Mouse (Mus musculus): Measurements from ENCODE around the gene Tcte2.
A peak's percentile ranks its signal among the peaks of the same experiment; 100 is the strongest.
"Not testable (repeated sequence)": the region's sequence is repeated elsewhere in the genome, so short reads cannot be mapped to it uniquely, and the experiment has no call there.

Gene Tcte2

GRCm38 (mm10) chr17:13761179-13761913 is at the start of gene Tcte2:
Gene Tcte2, minus strand, starts transcription at chr17:13761825.
- peak; percentile 57 to 59 for DNase-seq (ENCODE audit: low spot score in 2 of 2)

GRCm38 (mm10) chr17:13806016-13806415 is 44.4 kb upstream of the Tcte2 start:
- DNase-seq (ENCODE audit: low spot score in 2 of 2): no peak

GRCm38 (mm10) chr17:13802836-13803408 is 41.3 kb upstream of the Tcte2 start:
- no peak for DNase-seq (ENCODE audit: low spot score in 2 of 2)

GRCm38 (mm10) chr17:13797691-13798090 is 36.1 kb upstream of the Tcte2 start:
- DNase-seq (ENCODE audit: low spot score in 2 of 2): no peak

- DNase-seq (ENCODE audit: low spot score in 2 of 2): not testable (repeated sequence)
Measured at GRCm38 (mm10) chr17:13790033-13790432, 28.4 kb upstream of the Tcte2 start.

GRCm38 (mm10) chr17:13783469-13783868 is 21.8 kb upstream of the Tcte2 start:
- DNase-seq (ENCODE audit: low spot score in 2 of 2): no peak

GRCm38 (mm10) chr17:13781948-13782347 is 20.3 kb upstream of the Tcte2 start:
- no peak for DNase-seq (ENCODE audit: low spot score in 2 of 2)

- DNase-seq (ENCODE audit: low spot score in 2 of 2): no peak
Measured at GRCm38 (mm10) chr17:13778865-13779264, 17.2 kb upstream of the Tcte2 start.

- DNase-seq (ENCODE audit: low spot score in 2 of 2): no peak
Measured at GRCm38 (mm10) chr17:13777676-13778075, 16.1 kb upstream of the Tcte2 start.

GRCm38 (mm10) chr17:13769256-13769655 is 7.6 kb upstream of the Tcte2 start:
- peak in 1 of 2 experiments; percentile 39 for DNase-seq (ENCODE audit: low spot score in 2 of 2)

- DNase-seq (ENCODE audit: low spot score in 2 of 2): no peak
Measured at GRCm38 (mm10) chr17:13768531-13768930, 6.9 kb upstream of the Tcte2 start.

GRCm38 (mm10) chr17:13764911-13765310 is 3.3 kb upstream of the Tcte2 start:
- not testable (repeated sequence) for DNase-seq (ENCODE audit: low spot score in 2 of 2)

- DNase-seq (ENCODE audit: low spot score in 2 of 2): no peak
Measured at GRCm38 (mm10) chr17:13763819-13764218, 2.2 kb upstream of the Tcte2 start.

- no peak for DNase-seq (ENCODE audit: low spot score in 2 of 2)
Measured at GRCm38 (mm10) chr17:13760675-13761178, 898 bp downstream of the Tcte2 start.

GRCm38 (mm10) chr17:13759853-13760627 is 1.6 kb downstream of the Tcte2 start, which contains the start of gene Afdn:
Gene Afdn, plus strand, starts transcription at chr17:13760539.
- peak; percentile 84 to 86 for DNase-seq (ENCODE audit: low spot score in 2 of 2)

GRCm38 (mm10) chr17:13759156-13759852 is 2.3 kb downstream of the Tcte2 start:
- DNase-seq (ENCODE audit: low spot score in 2 of 2): peak; percentile 63 to 67

- no peak for DNase-seq (ENCODE audit: low spot score in 2 of 2)
Measured at GRCm38 (mm10) chr17:13758586-13758985, 3.0 kb downstream of the Tcte2 start.

GRCm38 (mm10) chr17:13754940-13755339 is 6.7 kb downstream of the Tcte2 start:
- DNase-seq (ENCODE audit: low spot score in 2 of 2): peak in 1 of 2 experiments; percentile 33

GRCm38 (mm10) chr17:13753918-13754317 is 7.7 kb downstream of the Tcte2 start:
- peak in 1 of 2 experiments; percentile 18 for DNase-seq (ENCODE audit: low spot score in 2 of 2)

- peak in 1 of 2 experiments; percentile 11 for DNase-seq (ENCODE audit: low spot score in 2 of 2)
Measured at GRCm38 (mm10) chr17:13749027-13749426, 12.6 kb downstream of the Tcte2 start.

- DNase-seq (ENCODE audit: low spot score in 2 of 2): peak in 1 of 2 experiments; percentile 12
Measured at GRCm38 (mm10) chr17:13747681-13748080, 13.9 kb downstream of the Tcte2 start.

Measured in right cerebral cortex, postnatal 10 days (tissue).